Mouse (Mus musculus) hindbrain, embryonic 14.5 days (tissue): ENCODE data around the gene Stag1. TPM values are rescaled to one million over a fixed set of nuclear protein-coding genes. Genes with fewer than 3 reads are reported as not detected.

Source experiments
- ATAC-seq: fragments of 200-750 bp; cut with Nextera tagmentation; 2 replicates; pipeline ENCODE4 v1.8.0; 2017; ENCODE audit warnings: moderate number of reproducible peaks, mild to moderate bottlenecking, moderate TSS enrichment, moderate library complexity; ENCODE audit not compliant: low FRiP score
- DNase-seq: peaks from one replicate; pipeline ENCODE4 v3.0.0-alpha.2; 2015; ENCODE audit warnings: low spot score
- H3K27ac ChIP-seq: fragments of 300-500 bp; sonication (generic); 2 replicates; pipeline ENCODE4 v1.5.1; 2014; ENCODE audit warnings: mild to moderate bottlenecking, moderate library complexity
- H3K27me3 ChIP-seq: fragments of 300-500 bp; sonication (generic); 2 replicates; pipeline ENCODE4 v1.6.1; 2014; ENCODE audit warnings: mild to moderate bottlenecking, low read length, mixed read lengths; ENCODE audit not compliant: control insufficient read depth, insufficient read depth
- H3K36me3 ChIP-seq: fragments of 300-500 bp; sonication (generic); replicated peaks from 2 replicates; pipeline ENCODE4 v1.6.1; 2014; ENCODE audit not compliant: control insufficient read depth, insufficient read depth
- H3K4me1 ChIP-seq: fragments of 300-500 bp; sonication (generic); replicated peaks from 2 replicates; pipeline ENCODE4 v1.6.1; 2014; ENCODE audit warnings: antibody characterized with exemption, low read length, mixed read lengths; ENCODE audit not compliant: control insufficient read depth, insufficient read depth
- H3K4me2 ChIP-seq: fragments of 300-500 bp; sonication (generic); replicated peaks from 2 replicates; pipeline ENCODE4 v1.6.1; 2014; ENCODE audit warnings: mild to moderate bottlenecking, moderate library complexity
- H3K4me3 ChIP-seq: fragments of 300-500 bp; sonication (generic); replicated peaks from 2 replicates; pipeline ENCODE4 v1.5.1; 2014; ENCODE audit warnings: mild to moderate bottlenecking, low read length
- H3K9ac ChIP-seq: fragments of 300-500 bp; sonication (generic); 2 replicates; pipeline ENCODE4 v1.6.1; 2014
- H3K9me3 ChIP-seq: fragments of 300-500 bp; sonication (generic); 2 replicates; pipeline ENCODE4 v1.6.1; 2016; ENCODE audit warnings: low read length; ENCODE audit not compliant: control insufficient read depth
- WGBS: fragments of 180-500 bp; shearing (Covaris S2); extraction: QIAGEN DNeasy Blood & Tissue Kit; methylation state at CpG from one replicate; pipeline ENCODE4 v1.1.7; 2014; 5-methylcytosine and 5-hydroxymethylcytosine counted together
- polyA plus RNA-seq: library from polyadenylated mRNA; unstranded; fragments of >200 nt; fragmentation: Nextera tagmentation; extraction: Ambion mirVana; gene quantifications from 2 replicates; pipeline ENCODE4 v1.2.1, GENCODE M21; 2014

Gene Stag1
- polyA plus RNA-seq, 1 experiment from 2014 or later = 39.5 TPM

GRCm38 (mm10) chr9:100963428-100963912 is 365.9 kb downstream of the Stag1 start:
- H3K4me3 ChIP-seq = no peak overlapping the region
- H3K9me3 ChIP-seq = no peaks in the 10 kb centered on the region
- H3K9ac ChIP-seq = no peak overlapping the region
- 0 out of 2 replicates have a peak, but pooled peaks cover 7% of the 10 kb centered on the region for H3K4me1 ChIP-seq
- 56% methylated on average over 1 of the region's 1 CpGs for WGBS
- no peak for ATAC-seq
- H3K27me3 ChIP-seq = no peaks in the 10 kb centered on the region
- no peak for DNase-seq
- H3K27ac ChIP-seq = no peak overlapping the region
- H3K4me2 ChIP-seq = no peak overlapping the region
- peaks cover 10% of the 10 kb centered on the region; the same call in 1 of the 2 replicates for H3K36me3 ChIP-seq

DNA sequence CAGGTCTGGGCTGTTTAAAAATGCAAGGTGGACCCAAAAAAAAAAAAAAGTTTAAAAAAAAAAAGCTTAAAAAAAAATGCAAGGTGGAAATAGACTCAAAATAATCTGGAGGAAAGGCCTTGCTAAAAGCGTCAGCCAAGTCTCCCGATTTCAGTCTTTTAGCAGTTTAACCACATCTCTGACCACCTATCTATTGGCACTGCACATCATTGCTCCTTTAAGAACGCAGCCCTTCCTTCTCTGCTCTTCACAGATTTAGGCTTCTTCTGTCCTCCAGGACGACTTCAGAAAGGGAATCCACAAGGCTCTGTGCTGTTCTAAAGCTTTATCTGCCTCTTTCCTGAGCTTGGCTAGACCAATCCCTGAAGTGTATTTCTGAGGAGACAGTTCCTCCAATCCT is 366.5 kb downstream of the Stag1 start:
- H3K27ac ChIP-seq = no peak overlapping the region
- no peak overlapping the region for H3K4me2 ChIP-seq
- WGBS = 81% methylated on average over 4 of the region's 4 CpGs
- H3K36me3 ChIP-seq = 0 out of 2 replicates have a peak, but pooled peaks cover 4% of the 10 kb centered on the region
- ATAC-seq (no peak), DNase-seq (no peak)
- H3K27me3 ChIP-seq = no peaks in the 10 kb centered on the region
- 0 out of 2 replicates have a peak, but pooled peaks cover 7% of the 10 kb centered on the region for H3K4me1 ChIP-seq
- no peaks in the 10 kb centered on the region for H3K9me3 ChIP-seq
- no peak overlapping the region for H3K9ac ChIP-seq
- no peak overlapping the region for H3K4me3 ChIP-seq

DNA sequence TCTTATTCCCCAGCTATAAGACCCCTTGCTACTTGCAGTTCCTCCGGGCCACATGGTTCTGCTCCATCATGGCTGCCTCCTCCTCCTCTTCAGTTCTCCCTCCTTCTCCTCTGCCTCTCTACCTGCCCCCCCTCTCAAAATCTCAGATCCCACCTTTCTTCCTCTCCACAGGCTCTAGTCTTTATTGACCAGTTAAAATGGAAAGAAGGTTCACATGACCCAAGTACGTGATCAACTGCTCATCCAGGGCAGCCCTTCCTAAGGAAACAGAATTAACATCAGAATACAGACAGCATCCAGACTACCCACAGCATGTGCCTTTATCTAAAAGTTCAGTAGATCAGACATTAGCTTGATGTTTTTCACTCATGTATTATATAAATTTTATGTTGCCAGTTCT is 371.9 kb downstream of the Stag1 start:
- no peaks in the 10 kb centered on the region for H3K9me3 ChIP-seq
- ATAC-seq (no peak), DNase-seq (no peak)
- no peak overlapping the region for H3K9ac ChIP-seq
- H3K27ac ChIP-seq = no peak overlapping the region
- no peaks in the 10 kb centered on the region for H3K27me3 ChIP-seq
- WGBS = 80% methylated on average over 2 of the region's 2 CpGs
- no peak overlapping the region for H3K4me3 ChIP-seq
- no peak overlapping the region for H3K4me2 ChIP-seq
- H3K36me3 ChIP-seq = no peaks in the 10 kb centered on the region
- no peaks in the 10 kb centered on the region for H3K4me1 ChIP-seq

DNA sequence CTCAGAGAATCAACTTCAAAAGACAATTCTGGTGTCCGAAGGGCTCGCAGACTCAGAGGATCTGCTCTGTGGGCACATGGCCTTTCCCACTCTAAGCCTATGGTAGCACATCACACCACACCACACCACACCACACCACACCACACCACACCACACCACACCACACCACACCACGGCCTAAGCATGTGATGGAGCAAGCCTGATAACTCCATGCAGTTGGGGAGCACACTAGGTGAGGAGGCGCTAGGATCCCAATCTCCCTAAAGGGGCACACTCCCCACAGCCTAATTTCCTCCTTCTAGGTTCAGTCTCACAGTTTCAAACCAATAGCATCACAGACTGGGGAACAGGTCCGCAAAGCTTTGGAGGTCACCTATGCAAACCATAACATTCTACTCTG is 381.1 kb downstream of the Stag1 start:
- Histone ChIP-seq H3K4me3 (no peak overlapping the region), H3K27me3 (no peaks in the 10 kb centered on the region), H3K36me3 (peaks cover 5% of the 10 kb centered on the region), H3K9ac (no peak overlapping the region), H3K27ac (no peak overlapping the region), H3K4me1 (no peaks in the 10 kb centered on the region), H3K4me2 (no peak overlapping the region), H3K9me3 (no peaks in the 10 kb centered on the region)
- WGBS = 94% methylated on average over 5 of the region's 5 CpGs
- ATAC-seq (no peak), DNase-seq (no peak)

DNA sequence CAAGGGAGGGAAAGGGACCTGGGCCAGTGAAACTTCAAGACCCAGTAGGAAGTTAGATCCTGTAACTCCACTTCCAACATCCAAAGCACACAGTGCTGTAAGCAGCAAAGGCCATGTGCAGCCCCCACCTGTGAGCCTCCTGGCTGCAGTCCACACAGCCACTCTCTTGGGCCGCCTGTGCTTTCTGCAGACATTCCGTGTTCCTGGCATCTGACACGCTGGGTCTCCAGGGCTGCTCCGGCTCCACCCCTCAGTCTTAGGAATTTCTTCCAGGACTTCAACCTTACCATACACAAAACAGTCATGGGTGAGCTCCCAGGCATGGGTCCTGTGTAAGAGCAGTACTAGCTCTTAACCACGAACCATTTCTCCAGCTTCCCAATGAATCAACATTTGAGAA is 381.7 kb downstream of the Stag1 start:
- no peaks in the 10 kb centered on the region for H3K9me3 ChIP-seq
- H3K27ac ChIP-seq = no peak overlapping the region
- H3K4me2 ChIP-seq = no peak overlapping the region
- H3K4me3 ChIP-seq = no peak overlapping the region
- ATAC-seq = no peak
- peaks cover 10% of the 10 kb centered on the region for H3K36me3 ChIP-seq
- no peaks in the 10 kb centered on the region for H3K4me1 ChIP-seq
- DNase-seq = no peak
- 75% methylated on average over 5 of the region's 5 CpGs for WGBS
- no peaks in the 10 kb centered on the region for H3K27me3 ChIP-seq
- H3K9ac ChIP-seq = no peak overlapping the region

GRCm38 (mm10) chr9:100982786-100983185 is 385.2 kb downstream of the Stag1 start:
- WGBS = 90% methylated on average over 7 of the region's 7 CpGs
- H3K9ac ChIP-seq = no peak overlapping the region
- no peaks in the 10 kb centered on the region for H3K9me3 ChIP-seq
- ATAC-seq (no peak), DNase-seq (no peak)
- H3K27me3 ChIP-seq = no peaks in the 10 kb centered on the region
- no peak overlapping the region for H3K4me3 ChIP-seq
- H3K4me1 ChIP-seq = no peaks in the 10 kb centered on the region
- no peak overlapping the region for H3K4me2 ChIP-seq
- peaks cover 27% of the 10 kb centered on the region for H3K36me3 ChIP-seq
- H3K27ac ChIP-seq = no peak overlapping the region

DNA sequence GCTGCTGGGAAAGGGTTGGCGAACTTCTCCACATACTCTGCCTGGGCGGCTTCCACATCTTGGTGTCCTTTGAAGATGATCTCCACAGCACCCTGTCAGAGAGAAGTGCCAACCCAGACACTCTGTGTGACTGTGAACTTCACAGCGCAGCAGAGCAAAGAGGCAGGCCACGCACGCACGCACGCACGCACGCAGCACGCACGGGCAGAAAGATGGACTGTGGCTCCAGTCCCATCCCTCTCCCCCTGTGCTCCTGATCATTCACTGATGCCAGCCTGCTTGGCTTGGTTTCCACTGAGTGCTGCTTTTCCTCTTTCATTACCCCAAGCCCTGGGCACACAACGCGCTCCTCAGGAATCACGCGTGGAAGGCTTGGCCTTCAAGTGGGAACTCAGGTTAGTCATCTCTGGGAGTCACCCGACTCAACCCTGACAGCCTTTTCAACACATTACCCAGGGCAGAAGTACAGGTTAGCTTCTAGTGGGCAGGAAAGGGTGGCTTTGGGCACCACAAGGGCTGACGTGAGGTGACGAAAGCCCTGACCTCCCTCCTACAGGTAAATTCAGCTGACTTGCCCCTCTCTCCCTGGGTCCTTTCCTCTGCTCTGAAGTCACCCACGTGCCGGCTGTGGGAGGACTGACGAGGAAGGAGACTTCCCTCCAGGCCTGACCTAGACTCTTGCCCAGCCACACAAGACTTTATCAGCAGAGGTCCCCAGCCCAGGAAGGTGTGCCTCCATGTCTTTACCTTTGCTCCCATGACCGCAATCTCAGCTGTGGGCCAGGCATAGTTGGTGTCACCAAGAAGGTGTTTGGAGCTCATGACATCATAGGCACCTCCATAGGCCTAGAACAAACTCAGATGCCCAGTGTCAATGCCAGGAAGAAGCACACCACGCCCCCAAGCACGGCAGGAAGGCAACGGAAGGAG is 387.0 kb downstream of the Stag1 start:
- H3K36me3 ChIP-seq = peaks cover 27% of the 10 kb centered on the region

GRCm38 (mm10) chr9:100987006-100987405 is 389.4 kb downstream of the Stag1 start:
- Histone ChIP-seq H3K9ac (no peak overlapping the region), H3K27ac (no peak overlapping the region), H3K9me3 (no peaks in the 10 kb centered on the region), H3K4me2 (no peak overlapping the region), H3K36me3 (peaks cover 28% of the 10 kb centered on the region), H3K27me3 (no peaks in the 10 kb centered on the region), H3K4me1 (no peaks in the 10 kb centered on the region), H3K4me3 (no peak overlapping the region)
- no peak for ATAC-seq
- WGBS = 97% methylated on average over 5 of the region's 5 CpGs
- DNase-seq = no peak

More for the DNA sequence above, 387.0 kb downstream of the Stag1 start:
- H3K9ac ChIP-seq = no peak overlapping the region
- no peaks in the 10 kb centered on the region for H3K27me3 ChIP-seq
- 97% methylated on average over 25 of the region's 25 CpGs for WGBS
- H3K4me2 ChIP-seq = no peak overlapping the region
- ATAC-seq (no peak), DNase-seq (no peak)
- no peaks in the 10 kb centered on the region for H3K4me1 ChIP-seq
- no peak overlapping the region for H3K4me3 ChIP-seq
- H3K27ac ChIP-seq = no peak overlapping the region
- no peaks in the 10 kb centered on the region for H3K9me3 ChIP-seq

DNA sequence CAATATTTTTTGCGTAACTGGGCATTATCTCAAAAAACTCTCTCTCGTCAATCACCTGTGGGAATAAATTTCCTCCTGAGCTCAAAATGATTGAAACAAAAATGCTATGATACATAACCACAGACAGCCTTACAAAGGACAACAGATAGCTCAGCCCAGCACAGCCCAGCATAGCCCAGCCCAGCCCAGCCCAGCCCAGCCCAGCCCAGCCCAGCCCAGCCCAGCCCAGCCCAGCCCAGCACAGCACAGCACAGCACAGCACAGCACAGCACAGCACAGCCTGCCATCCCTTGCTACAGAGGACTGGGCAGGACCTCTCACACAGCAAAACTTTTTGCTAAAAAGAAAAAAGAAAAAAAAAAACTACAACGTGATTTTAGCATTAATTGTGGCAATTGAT is 390.3 kb downstream of the Stag1 start:
- Histone ChIP-seq H3K4me2 (no peak overlapping the region), H3K9ac (no peak overlapping the region), H3K9me3 (no peaks in the 10 kb centered on the region), H3K36me3 (peaks cover 33% of the 10 kb centered on the region), H3K27ac (no peak overlapping the region), H3K4me1 (no peaks in the 10 kb centered on the region), H3K4me3 (no peak overlapping the region), H3K27me3 (no peaks in the 10 kb centered on the region)
- WGBS = 92% methylated on average over 3 of the region's 3 CpGs
- ATAC-seq = no peak
- no peak for DNase-seq
